Mouse (Mus musculus): ENCODE measurements around the gene Egln2. TPM values are rescaled to one million over a fixed set of nuclear protein-coding genes. Genes with fewer than 3 reads are reported as not detected.

Gene Egln2
- total RNA-seq, 2 experiments from 2014 or later, result 107 to 108 TPM

DNA sequence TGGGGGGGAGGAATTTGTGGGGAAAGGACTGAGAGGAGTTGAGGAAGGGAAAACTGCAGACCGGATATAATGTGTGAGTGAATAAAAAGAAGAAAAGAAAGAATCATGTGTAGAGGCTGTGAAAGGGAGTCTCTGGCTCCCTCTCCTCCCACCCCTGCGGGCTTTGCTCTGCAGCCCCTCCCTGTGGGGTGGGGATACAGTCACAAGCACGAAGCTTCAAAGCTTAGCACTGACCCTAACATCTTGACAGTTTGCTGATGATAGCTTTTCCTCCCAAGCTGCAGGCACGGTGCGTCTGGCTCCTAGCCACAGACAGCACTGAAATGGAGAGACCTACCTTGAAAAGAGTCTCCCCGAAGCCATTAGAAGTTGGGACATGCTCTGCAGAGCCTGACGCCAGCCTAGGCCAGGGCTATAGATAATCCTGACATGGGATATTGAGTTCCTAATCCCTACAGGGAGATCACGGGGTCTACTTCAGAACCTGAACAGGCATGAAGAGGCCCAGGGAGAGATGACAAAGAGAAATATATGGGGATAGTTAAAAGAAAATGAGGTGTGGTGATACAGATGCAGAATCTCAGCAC lies 30.1 kb downstream of the Egln2 start:
- no peak for DNase-seq (ENCODE audit: low spot score)

DNA sequence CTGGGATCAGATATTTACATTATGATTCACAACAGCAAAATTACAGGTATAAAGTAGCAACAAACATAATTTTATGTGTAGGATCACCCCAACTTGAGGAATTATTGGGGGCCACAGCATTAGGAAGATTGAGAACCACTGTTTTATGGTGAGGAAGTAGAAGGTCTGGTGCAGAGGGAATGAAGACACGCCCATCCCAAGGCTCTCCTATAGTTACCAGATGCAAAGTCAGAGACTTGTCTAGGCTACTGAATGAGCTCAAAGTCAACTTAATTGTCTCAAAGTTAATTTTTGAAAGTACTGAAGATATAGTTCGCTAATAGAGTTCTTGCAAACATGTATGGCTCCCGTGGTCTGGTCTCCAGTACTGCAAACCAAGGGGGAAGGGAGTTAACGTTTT lies 32.8 kb downstream of the Egln2 start:
- DNase-seq (ENCODE audit: low spot score), result no peak

DNA sequence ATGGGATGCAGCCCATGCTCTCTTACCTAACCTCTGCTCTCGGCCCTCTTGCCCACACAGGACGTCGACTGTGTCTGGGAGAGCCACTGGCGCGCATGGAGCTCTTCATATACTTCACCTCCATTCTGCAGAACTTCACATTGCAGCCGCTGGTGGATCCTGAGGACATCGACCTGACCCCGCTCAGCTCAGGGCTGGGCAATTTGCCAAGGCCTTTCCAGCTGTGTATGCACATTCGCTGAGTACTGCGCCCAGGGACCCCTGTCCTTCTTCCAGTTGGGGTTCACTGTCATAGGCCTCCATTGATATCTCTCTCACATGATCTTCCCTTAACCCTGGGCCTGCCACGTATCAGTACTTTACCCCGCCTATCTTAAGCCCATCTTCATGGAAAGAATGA lies 33.4 kb downstream of the Egln2 start:
- DNase-seq (ENCODE audit: low spot score), result no peak

DNA sequence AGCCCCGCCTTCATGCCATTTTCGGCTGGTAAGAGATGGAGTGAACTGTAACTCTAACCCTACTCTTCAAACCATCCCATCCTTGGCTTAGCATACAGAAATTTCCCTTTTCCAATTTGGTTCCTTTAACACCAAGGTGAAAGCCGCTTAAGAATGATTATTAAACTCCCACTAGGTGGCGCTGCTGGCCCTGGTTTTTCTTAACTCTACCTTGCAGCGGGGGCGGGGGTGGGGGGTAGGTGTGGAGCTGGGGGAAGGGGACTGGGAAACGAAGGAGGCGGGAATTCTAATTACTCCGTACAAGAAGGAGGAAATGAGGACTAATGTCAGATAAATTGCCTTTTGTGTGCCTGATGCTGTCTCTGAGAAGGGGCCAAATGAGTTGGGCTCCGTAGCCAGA lies 34.0 kb downstream of the Egln2 start:
- DNase-seq (ENCODE audit: low spot score), result peak; percentile 55

DNA sequence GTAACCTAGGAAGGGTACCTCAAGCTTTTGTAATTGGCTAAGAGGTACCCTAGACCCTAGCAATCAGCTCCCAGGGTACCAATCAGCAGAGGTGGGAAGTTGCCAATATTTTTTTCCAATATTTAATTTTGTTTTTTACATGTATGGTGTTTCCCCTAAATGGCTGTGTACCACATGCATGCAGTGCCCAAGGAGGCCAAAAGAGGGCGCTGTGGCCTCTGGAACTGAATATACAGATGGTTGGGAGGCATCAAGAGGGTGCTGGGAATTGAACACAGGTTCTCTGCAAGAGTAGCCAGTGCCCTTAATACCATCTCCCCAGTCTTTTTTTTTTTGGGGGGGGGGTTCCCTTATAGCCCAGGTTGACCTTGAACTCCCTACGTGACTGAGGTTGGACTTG lies 35.2 kb downstream of the Egln2 start:
- no peak for DNase-seq (ENCODE audit: low spot score)

DNA sequence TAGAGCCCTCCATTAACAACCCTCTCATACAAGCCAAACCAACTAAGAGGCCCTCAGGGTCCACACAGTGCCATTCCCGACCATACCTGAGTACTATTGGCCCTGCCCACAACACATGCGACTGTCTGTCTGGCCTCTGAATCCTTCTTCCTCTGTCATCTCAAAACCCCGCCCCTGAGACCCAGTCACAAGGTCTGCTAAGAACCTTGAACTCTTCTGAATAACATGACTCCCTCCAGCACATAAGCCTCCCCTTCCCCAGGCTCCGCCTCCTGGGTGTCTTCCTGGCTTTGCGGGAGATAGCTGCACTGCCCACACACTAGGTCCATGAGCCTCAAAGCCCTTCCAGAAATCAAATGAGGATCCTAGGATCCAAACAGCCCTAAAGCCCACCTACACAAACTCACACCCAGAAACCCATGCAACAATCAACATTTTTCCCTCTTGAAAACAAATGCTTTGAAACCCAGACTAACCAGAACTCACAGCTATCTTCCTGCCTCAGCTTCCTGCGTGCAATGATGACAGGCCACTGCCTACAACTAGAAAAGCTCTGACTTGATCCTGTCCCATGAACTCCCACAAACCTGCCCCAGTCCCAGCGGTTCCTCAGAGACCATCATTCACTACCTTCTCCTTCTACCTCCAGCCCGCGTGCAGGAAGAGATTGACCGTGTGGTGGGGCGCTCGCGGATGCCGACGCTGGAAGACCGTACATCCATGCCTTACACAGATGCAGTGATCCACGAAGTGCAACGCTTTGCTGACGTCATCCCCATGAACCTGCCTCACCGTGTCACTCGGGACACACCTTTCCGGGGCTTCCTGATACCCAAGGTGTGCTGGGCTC lies 35.9 kb downstream of the Egln2 start:
- no peak for DNase-seq (ENCODE audit: low spot score)

DNA sequence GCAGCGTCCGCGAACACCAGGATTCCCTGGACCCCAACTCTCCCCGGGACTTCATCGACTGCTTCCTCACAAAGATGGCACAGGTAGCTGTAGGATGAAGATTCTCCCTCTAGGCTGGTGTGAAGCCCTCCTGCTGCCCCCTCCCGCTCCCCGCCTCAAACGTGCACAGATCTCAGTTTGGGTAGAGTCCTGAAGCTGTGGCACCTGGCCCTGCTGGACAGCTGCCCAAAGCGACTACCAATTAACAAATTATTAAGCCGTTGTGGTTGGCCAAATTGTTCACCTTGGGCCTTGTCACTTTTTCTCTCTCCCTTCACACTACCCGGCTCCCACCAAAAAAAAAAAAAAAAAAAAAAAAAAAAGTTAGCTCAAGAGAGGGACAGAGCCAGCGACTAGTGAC lies 36.8 kb downstream of the Egln2 start:
- DNase-seq (ENCODE audit: low spot score), result no peak

DNA sequence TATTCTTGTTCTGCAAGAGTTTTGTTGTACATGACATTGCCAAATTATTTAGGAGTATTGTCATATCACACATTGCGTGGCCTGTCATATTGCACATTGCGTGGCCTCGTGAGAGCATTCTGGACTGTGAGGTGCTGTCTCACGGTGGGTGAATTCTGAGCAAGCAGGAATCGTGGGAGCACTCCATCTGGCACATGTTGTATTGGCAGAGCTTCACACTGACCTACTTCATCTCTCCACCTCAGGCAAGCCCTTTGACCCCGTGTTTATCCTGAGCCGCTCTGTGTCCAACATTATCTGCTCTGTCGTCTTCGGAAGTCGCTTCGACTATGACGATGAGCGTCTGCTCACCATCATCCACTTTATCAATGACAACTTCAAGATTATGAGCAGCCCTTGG lies 37.7 kb downstream of the Egln2 start:
- DNase-seq (ENCODE audit: low spot score), result no peak

DNA sequence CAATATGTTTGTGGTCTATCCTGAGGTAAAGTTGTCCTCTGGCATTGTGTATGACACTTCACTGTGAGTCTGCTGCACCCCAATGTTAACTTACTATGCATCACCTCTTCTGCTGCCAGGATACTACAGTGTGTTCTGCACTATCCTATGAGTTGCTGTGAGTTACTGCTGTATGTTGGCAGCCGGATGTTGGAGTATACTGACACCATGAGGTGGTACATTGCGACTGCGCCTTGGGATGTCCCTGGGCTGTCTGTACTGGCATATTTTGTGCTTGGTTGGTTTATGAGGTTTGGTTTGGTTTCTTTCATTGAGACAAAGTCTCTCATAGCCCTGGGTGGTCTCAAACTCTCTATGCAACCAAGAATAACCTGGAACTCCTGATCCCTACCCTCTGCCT lies 38.4 kb downstream of the Egln2 start:
- peak; percentile 31 for DNase-seq (ENCODE audit: low spot score)

DNA sequence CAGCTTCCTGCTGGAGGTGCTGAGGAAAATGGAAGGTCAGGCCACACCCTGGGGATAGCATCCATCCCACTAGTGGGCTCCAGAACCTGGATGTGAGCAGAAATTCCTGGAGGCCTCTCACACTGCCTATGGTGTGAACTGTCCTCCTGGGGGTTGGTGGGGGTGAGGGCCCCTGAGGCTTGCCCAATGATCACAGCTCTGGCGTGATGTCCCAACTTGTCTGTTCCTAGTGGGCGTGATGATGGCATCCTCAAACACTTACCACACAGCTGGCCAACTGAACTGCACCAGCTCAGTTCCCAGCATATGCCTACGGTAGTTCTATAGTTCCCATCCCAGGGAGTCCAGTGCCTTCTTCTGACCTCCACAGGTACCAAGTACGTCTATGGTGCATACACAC lies 41.6 kb downstream of the Egln2 start:
- DNase-seq (ENCODE audit: low spot score), result no peak

DNA sequence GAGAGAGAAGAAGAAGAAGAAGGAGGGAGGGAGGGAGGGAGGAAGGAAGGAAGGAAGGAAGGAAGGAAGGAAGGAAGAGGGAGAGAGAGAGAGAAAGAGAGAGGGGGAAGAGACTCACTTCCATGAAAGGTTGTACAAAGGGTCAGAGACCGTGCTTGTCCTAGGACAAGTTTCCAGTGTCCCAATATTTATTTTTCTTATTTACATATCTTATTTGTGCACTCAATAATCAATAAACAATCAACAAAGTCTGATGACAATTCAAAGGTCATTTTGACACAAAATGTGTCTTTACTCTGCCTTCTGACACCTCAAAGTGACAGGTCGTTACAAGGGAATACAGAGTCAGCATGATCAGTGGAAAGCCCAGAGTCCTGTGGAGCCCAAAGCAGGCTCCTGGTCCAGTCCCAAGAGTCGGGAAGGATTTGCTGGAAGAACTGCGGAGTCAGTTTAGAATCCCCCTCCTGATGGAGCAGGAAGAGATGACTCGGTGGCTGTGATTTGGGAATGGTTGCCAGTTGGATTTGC lies 42.2 kb downstream of the Egln2 start:
- no peak for DNase-seq (ENCODE audit: low spot score)

DNA sequence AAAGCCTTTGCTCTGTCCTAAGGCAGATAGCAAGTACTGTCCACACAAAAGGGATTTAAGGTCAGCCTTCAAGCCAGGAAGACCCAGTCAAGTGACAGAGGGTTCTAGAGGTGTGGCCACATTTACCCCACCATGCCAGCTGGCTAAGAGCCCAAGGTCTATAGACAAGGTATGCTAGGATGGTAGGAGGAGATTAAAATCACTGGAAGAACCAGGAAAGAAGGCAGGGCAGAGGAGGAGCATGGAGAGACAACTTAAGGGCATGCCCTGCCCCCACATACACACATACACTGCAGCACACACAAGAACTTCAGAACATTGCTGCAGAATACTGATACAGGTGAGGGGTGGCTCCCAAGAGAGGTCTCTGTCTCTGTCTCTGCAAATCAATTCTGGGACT lies 46.9 kb downstream of the Egln2 start, which contains the start of gene Cyp2f2:
Gene Cyp2f2, plus strand, starts transcription at position 234 of the 400 bp plus-strand sequence.
- DNase-seq (ENCODE audit: low spot score), result no peak

DNA sequence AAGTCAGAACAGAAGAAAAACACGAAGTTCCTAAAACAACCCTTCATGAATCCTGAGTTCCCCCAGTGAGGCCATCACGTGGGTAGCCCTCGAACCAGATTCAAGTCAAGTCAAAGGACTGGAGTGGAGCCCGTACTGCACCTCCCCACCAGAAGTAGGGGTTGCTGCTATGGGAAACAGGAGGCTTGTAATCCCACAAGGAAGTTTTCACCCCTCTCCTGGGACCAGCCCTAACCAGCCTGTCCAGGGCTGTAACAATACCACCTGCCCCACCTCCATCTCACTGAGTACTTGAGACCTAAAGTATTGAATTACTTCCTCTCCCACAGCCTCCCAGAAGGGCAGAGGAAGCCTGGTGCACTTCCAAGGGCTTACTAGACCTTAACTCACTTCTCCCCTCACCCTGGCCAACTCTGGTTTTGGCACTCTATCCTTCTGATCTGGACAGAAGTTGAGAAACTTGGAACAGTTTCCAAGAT lies 48.5 kb downstream of the Egln2 start:
- peak; percentile 71 for DNase-seq (ENCODE audit: low spot score)

DNA sequence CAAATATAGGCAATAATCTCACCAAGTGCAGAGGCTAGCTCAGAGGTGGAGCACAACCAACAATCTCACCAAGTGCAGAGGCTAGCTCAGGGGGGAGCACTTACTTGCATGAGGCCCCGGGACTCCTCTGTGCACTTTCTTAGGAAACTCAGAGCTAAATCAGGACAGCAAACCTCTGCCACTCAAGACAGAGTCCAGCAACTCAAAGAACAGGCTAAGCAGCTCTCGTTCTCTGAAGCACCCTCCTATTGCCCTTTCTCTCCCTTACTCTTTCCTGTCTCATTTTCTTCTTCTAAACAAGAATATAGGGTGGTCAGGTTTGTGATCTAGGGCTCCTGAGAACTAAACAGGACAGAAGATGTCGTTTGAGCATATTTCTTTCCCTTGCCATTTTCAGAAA lies 54.6 kb downstream of the Egln2 start:
- no peak for DNase-seq (ENCODE audit: low spot score)

DNA sequence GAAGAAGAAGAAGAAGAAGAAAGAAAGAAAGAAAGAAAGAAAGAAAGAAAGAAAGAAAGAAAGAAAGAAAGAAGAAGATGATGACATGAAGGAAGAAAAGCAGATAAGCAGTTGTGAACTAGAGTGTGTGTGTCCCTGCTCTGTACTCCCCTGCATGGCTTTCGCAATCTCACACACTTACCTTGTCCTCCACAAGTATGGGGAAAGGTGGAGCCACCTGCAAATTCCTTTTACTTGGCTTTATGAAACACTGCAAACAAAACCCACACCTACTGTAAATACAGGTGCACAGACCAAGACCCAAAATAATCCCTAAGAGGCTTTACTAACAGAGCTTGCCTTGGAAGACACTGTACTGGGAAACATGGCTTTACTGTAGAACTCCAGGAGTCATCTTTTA lies 55.6 kb downstream of the Egln2 start:
- DNase-seq (ENCODE audit: low spot score), result no peak

DNA sequence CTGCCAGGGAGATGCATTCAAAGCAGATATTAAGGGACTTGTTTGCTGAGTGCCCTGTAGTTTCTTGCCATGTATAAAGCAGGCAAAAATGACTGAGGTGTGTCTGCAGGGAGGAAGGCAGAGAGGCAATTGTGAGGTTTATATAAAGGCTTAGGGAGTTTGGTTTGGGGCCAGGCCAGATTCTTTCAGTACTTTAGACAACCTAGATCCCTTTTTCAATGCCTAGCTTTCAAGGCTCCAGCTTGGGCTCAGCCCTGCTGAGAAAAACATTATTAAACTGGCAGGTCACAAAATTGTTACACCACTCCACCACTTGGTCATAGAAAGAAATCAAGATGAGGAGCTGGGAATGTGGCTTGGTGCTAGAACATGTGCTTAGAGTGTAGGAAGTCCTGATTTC lies 56.3 kb downstream of the Egln2 start:
- DNase-seq (ENCODE audit: low spot score), result no peak

Small RNA genes lying within 50 kb of the gene (microRNA-seq; reads per million reads assigned to microRNA genes)
- 1.7 reads per million for gene Mir1191
- not detected for gene Mir3101

Other genes starting within 250 kb of the Egln2 start
- gene Cyp2a22, start 227.4 kb downstream of the Egln2 start, total RNA-seq (2021), result not detected
- gene Cyp2a12, start 137.7 kb downstream of the Egln2 start, total RNA-seq (2021), result under 1 TPM; 0.09 to 0.26 TPM
- gene Cyp2f2, start 46.9 kb downstream of the Egln2 start, total RNA-seq (2021), result 1 to 10 TPM; 1.5 to 1.9 TPM
- not detected for gene Cyp2t4, start 13.1 kb downstream of the Egln2 start, total RNA-seq (2021)
- gene Rab4b, start 12.1 kb upstream of the Egln2 start, total RNA-seq (2021), result 1 to 10 TPM; 6.0 to 6.1 TPM
- under 1 TPM in 1 of 2 experiments, not detected in 1; 0.21 TPM for gene Gm21983, start 14.3 kb upstream of the Egln2 start, total RNA-seq (2021)
- not detected for gene Mia, start 14.4 kb upstream of the Egln2 start, total RNA-seq (2021)
- gene BC024978, start 29.0 kb upstream of the Egln2 start, total RNA-seq (2021), result 10 to 100 TPM; 14.3 to 14.6 TPM
- gene Snrpa, start 29.5 kb upstream of the Egln2 start, total RNA-seq (2021), result 10 to 100 TPM; 27.5 to 33.0 TPM
- gene Itpkc, start 61.9 kb upstream of the Egln2 start, total RNA-seq (2021), result 1 to 10 TPM; 3.8 to 4.2 TPM
- gene Coq8b, start 66.2 kb upstream of the Egln2 start, total RNA-seq (2021), result 1 to 10 TPM; 2.6 to 2.9 TPM
- gene Numbl, start 91.6 kb upstream of the Egln2 start, total RNA-seq (2021), result 1 to 10 TPM; 2.2 to 2.8 TPM
- 10 to 100 TPM; 55.8 to 66.9 TPM for gene Ltbp4, start 170.9 kb upstream of the Egln2 start, total RNA-seq (2021)
- gene Shkbp1, start 189.2 kb upstream of the Egln2 start, total RNA-seq (2021), result 1 to 10 TPM; 2.2 to 3.0 TPM
- under 1 TPM in 1 of 2 experiments, not detected in 1; 0.57 TPM for gene Gm20479, start 190.6 kb upstream of the Egln2 start, total RNA-seq (2021)

Measured in gastrocnemius, adult 18-20 months (tissue).